ENCODE assay signal across 8 mouse cellular contexts in genomic region chr5:30890375-30890774, GRCm38 (mm10). TPM values are rescaled to one million over a fixed set of nuclear protein-coding genes. Genes with fewer than 3 reads are reported as not detected.
A peak's percentile ranks its signal among the peaks of the same experiment; 100 is the strongest.
DNase-seq lines count a peak whose midpoint lies in the region; ATAC-seq lines count a peak whose summit lies in the region.

No protein-coding gene starts in this region.

- peak overlapping the region; percentile 90 for H3K4me2 ChIP-seq in kidney, embryonic 14.5 days (replicated peaks; ENCODE audit: low read depth, low read length)
- peak overlapping the region; percentile 75 for H3K4me2 ChIP-seq in embryonic facial prominence, embryonic 12.5 days (replicated peaks)
- peak overlapping the region; percentile 82 for H3K4me2 ChIP-seq in intestine, embryonic 15.5 days (replicated peaks)
- peak overlapping the region; percentile 58 for H3K4me2 ChIP-seq in midbrain, embryonic 16.5 days (ENCODE audit: low read length)

- peaks cover 14% of the 10 kb centered on the region for H3K4me1 ChIP-seq in kidney, embryonic 14.5 days (ENCODE audit: control insufficient read depth, insufficient read depth, low read length)
- H3K4me1 ChIP-seq in embryonic facial prominence, embryonic 12.5 days = peaks cover 16% of the 10 kb centered on the region
- peaks cover 14% of the 10 kb centered on the region for H3K4me1 ChIP-seq in intestine, embryonic 15.5 days (replicated peaks)
- peaks cover 22% of the 10 kb centered on the region for H3K4me1 ChIP-seq in midbrain, embryonic 16.5 days (ENCODE audit: control insufficient read depth, insufficient read depth, low read length)

- peak overlapping the region; percentile 80 for H3K4me3 ChIP-seq in kidney, embryonic 14.5 days (ENCODE audit: low read length)
- peak overlapping the region; percentile 80 for H3K4me3 ChIP-seq in embryonic facial prominence, embryonic 12.5 days
- H3K4me3 ChIP-seq in intestine, embryonic 15.5 days (replicated peaks) = peak overlapping the region; percentile 66
- H3K4me3 ChIP-seq in midbrain, embryonic 16.5 days (ENCODE audit: low read depth, low read length) = peak overlapping the region; percentile 64; the same call in 1 of the 2 replicates

- no peaks in the 10 kb centered on the region for H3K27me3 ChIP-seq in kidney, embryonic 14.5 days (ENCODE audit: control insufficient read depth, insufficient read depth, low read length)
- no peaks in the 10 kb centered on the region for H3K27me3 ChIP-seq in embryonic facial prominence, embryonic 12.5 days
- H3K27me3 ChIP-seq in intestine, embryonic 15.5 days (replicated peaks) = no peaks in the 10 kb centered on the region
- no peaks in the 10 kb centered on the region for H3K27me3 ChIP-seq in midbrain, embryonic 16.5 days (ENCODE audit: control insufficient read depth, insufficient read depth, low read depth, low read length)

- peaks cover 42% of the 10 kb centered on the region for H3K36me3 ChIP-seq in kidney, embryonic 14.5 days (ENCODE audit: control insufficient read depth, insufficient read depth, low read length)
- H3K36me3 ChIP-seq in embryonic facial prominence, embryonic 12.5 days = peaks cover 51% of the 10 kb centered on the region
- H3K36me3 ChIP-seq in intestine, embryonic 15.5 days = peaks cover 31% of the 10 kb centered on the region
- peaks cover 43% of the 10 kb centered on the region for H3K36me3 ChIP-seq in midbrain, embryonic 16.5 days (ENCODE audit: control insufficient read depth, insufficient read depth, low read length)

- WGBS in kidney, embryonic 14.5 days = 63% methylated on average over 7 of the region's 7 CpGs
- WGBS in embryonic facial prominence, embryonic 12.5 days = 75% methylated on average over 7 of the region's 7 CpGs
- 61% methylated on average over 7 of the region's 7 CpGs for WGBS in intestine, embryonic 15.5 days
- 88% methylated on average over 7 of the region's 7 CpGs for WGBS in midbrain, embryonic 16.5 days

- H3K9ac ChIP-seq in kidney, embryonic 14.5 days (ENCODE audit: low read depth, low read length) = peak overlapping the region; percentile 84; the same call in 1 of the 2 replicates
- peak overlapping the region; percentile 83 for H3K9ac ChIP-seq in embryonic facial prominence, embryonic 12.5 days
- peak overlapping the region; percentile 78; the same call in 1 of the 2 replicates for H3K9ac ChIP-seq in intestine, embryonic 15.5 days
- H3K9ac ChIP-seq in midbrain, embryonic 16.5 days (ENCODE audit: low read depth, low read length) = peak overlapping the region; percentile 88

- DNase-seq in kidney, postnatal 25 days = no peak
- no peak for DNase-seq in layer of hippocampus, adult 11-12 months (ENCODE audit: low spot score)
- no peak for DNase-seq in spleen, postnatal 36 days (ENCODE audit: low spot score in 2 of 2)
- DNase-seq in right cerebral cortex, postnatal 10 days (ENCODE audit: low spot score in 2 of 2) = no peak

- ATAC-seq in kidney, embryonic 14.5 days (ENCODE audit: low FRiP score, low TSS enrichment) = no peak
- no peak for ATAC-seq in embryonic facial prominence, embryonic 12.5 days (ENCODE audit: insufficient number of reproducible peaks, insufficient read depth, low FRiP score, low TSS enrichment)
- ATAC-seq in intestine, embryonic 15.5 days = no peak
- no peak for ATAC-seq in midbrain, embryonic 16.5 days

- peak overlapping the region; percentile 96; the same call in 1 of the 2 replicates for H3K27ac ChIP-seq in kidney, embryonic 14.5 days (ENCODE audit: low read depth, low read length)
- H3K27ac ChIP-seq in embryonic facial prominence, embryonic 12.5 days = peak overlapping the region; percentile 98
- H3K27ac ChIP-seq in intestine, embryonic 15.5 days = 0 out of 2 replicates have a peak overlapping the region, but pooled peaks have one; percentile 95
- H3K27ac ChIP-seq in midbrain, embryonic 16.5 days (ENCODE audit: low read length) = peak overlapping the region; percentile 98; the same call in 1 of the 2 replicates

- no peaks in the 10 kb centered on the region for H3K9me3 ChIP-seq in kidney, embryonic 14.5 days (ENCODE audit: control insufficient read depth, low read length)
- no peaks in the 10 kb centered on the region for H3K9me3 ChIP-seq in embryonic facial prominence, embryonic 12.5 days
- no peaks in the 10 kb centered on the region for H3K9me3 ChIP-seq in intestine, embryonic 15.5 days
- no peaks in the 10 kb centered on the region for H3K9me3 ChIP-seq in midbrain, embryonic 16.5 days (replicated peaks; ENCODE audit: control insufficient read depth, low read length, poor library complexity, severe bottlenecking)

RNA-seq across cellular contexts. Expression of gene Agbl5, which starts 1.9 kb away (rescaled TPM):
- polyA plus RNA-seq in kidney, embryonic 14.5 days (2014; fragmentation: Nextera tagmentation; extraction: Ambion mirVana) = 19.5 and 27.1 TPM in 2 replicates
- 31.9 and 34.1 TPM in 2 replicates for polyA plus RNA-seq in embryonic facial prominence, embryonic 12.5 days (2016; fragmentation: Nextera tagmentation; extraction: Ambion mirVana)
- polyA plus RNA-seq in intestine, embryonic 15.5 days (2015; fragmentation: Nextera tagmentation; extraction: Ambion mirVana) = 13.9 and 16.4 TPM in 2 replicates
- polyA plus RNA-seq in midbrain, embryonic 16.5 days (2015; fragmentation: Nextera tagmentation; extraction: Ambion mirVana) = 24.1 and 24.5 TPM in 2 replicates

RNA-seq across cellular contexts. Expression of gene Ost4, which starts 17.2 kb away (rescaled TPM):
- polyA plus RNA-seq in kidney, embryonic 14.5 days (2014; fragmentation: Nextera tagmentation; extraction: Ambion mirVana) = 500 and 653 TPM in 2 replicates
- 346 and 376 TPM in 2 replicates for polyA plus RNA-seq in embryonic facial prominence, embryonic 12.5 days (2016; fragmentation: Nextera tagmentation; extraction: Ambion mirVana)
- 449 and 476 TPM in 2 replicates for polyA plus RNA-seq in intestine, embryonic 15.5 days (2015; fragmentation: Nextera tagmentation; extraction: Ambion mirVana)
- 202 and 215 TPM in 2 replicates for polyA plus RNA-seq in midbrain, embryonic 16.5 days (2015; fragmentation: Nextera tagmentation; extraction: Ambion mirVana)

RNA-seq across cellular contexts. Expression of gene Tmem214, which starts 22.6 kb away (rescaled TPM):
- polyA plus RNA-seq in kidney, embryonic 14.5 days (2014; fragmentation: Nextera tagmentation; extraction: Ambion mirVana) = 53.1 and 65.1 TPM in 2 replicates
- polyA plus RNA-seq in embryonic facial prominence, embryonic 12.5 days (2016; fragmentation: Nextera tagmentation; extraction: Ambion mirVana) = 78.5 and 85.9 TPM in 2 replicates
- polyA plus RNA-seq in intestine, embryonic 15.5 days (2015; fragmentation: Nextera tagmentation; extraction: Ambion mirVana) = 72.3 and 76.3 TPM in 2 replicates
- 67.5 and 69.7 TPM in 2 replicates for polyA plus RNA-seq in midbrain, embryonic 16.5 days (2015; fragmentation: Nextera tagmentation; extraction: Ambion mirVana)

RNA-seq across cellular contexts. Expression of gene Emilin1, which starts 22.8 kb away (rescaled TPM):
- polyA plus RNA-seq in kidney, embryonic 14.5 days (2014; fragmentation: Nextera tagmentation; extraction: Ambion mirVana) = 170 and 191 TPM in 2 replicates
- polyA plus RNA-seq in embryonic facial prominence, embryonic 12.5 days (2016; fragmentation: Nextera tagmentation; extraction: Ambion mirVana) = 248 and 252 TPM in 2 replicates
- polyA plus RNA-seq in intestine, embryonic 15.5 days (2015; fragmentation: Nextera tagmentation; extraction: Ambion mirVana) = 183 and 190 TPM in 2 replicates
- 11.7 and 12.3 TPM in 2 replicates for polyA plus RNA-seq in midbrain, embryonic 16.5 days (2015; fragmentation: Nextera tagmentation; extraction: Ambion mirVana)

RNA-seq across cellular contexts. Expression of gene Khk, which starts 30.9 kb away (rescaled TPM):
- polyA plus RNA-seq in kidney, embryonic 14.5 days (2014; fragmentation: Nextera tagmentation; extraction: Ambion mirVana) = 29.7 and 31.4 TPM in 2 replicates
- 13.7 and 14.2 TPM in 2 replicates for polyA plus RNA-seq in embryonic facial prominence, embryonic 12.5 days (2016; fragmentation: Nextera tagmentation; extraction: Ambion mirVana)
- 23.3 and 26.9 TPM in 2 replicates for polyA plus RNA-seq in intestine, embryonic 15.5 days (2015; fragmentation: Nextera tagmentation; extraction: Ambion mirVana)
- 9.6 and 9.9 TPM in 2 replicates for polyA plus RNA-seq in midbrain, embryonic 16.5 days (2015; fragmentation: Nextera tagmentation; extraction: Ambion mirVana)
